Mouse (Mus musculus): ENCODE data around the gene Gm6217.
"Not testable (repeated sequence)": the region's sequence is repeated elsewhere in the genome, so short reads cannot be mapped to it uniquely, and the experiment has no call there.

The Gm6217 gene

GRCm38 (mm10) chr1:82931326-82931725 lies at the start of gene Gm6217:
TSS of gene Gm6217 (minus strand) at chr1:82931399.
- not testable (repeated sequence) for DNase-seq (ENCODE audit: low spot score)

GRCm38 (mm10) chr1:82977840-82978239 lies 46.6 kb upstream of the Gm6217 start:
- no peak for DNase-seq (ENCODE audit: low spot score)

GRCm38 (mm10) chr1:82975750-82976149 lies 44.6 kb upstream of the Gm6217 start:
- no peak for DNase-seq (ENCODE audit: low spot score)

GRCm38 (mm10) chr1:82974342-82974741 lies 43.1 kb upstream of the Gm6217 start:
- no peak for DNase-seq (ENCODE audit: low spot score)

- no peak for DNase-seq (ENCODE audit: low spot score)
These were observed 42.7 kb upstream of the Gm6217 start for GRCm38 (mm10) chr1:82973901-82974300.

- DNase-seq (ENCODE audit: low spot score): no peak
These were observed 42.0 kb upstream of the Gm6217 start for GRCm38 (mm10) chr1:82973244-82973643.

GRCm38 (mm10) chr1:82972046-82972445 lies 40.8 kb upstream of the Gm6217 start:
- no peak for DNase-seq (ENCODE audit: low spot score)

GRCm38 (mm10) chr1:82966413-82966812 lies 35.2 kb upstream of the Gm6217 start:
- DNase-seq (ENCODE audit: low spot score): no peak

GRCm38 (mm10) chr1:82959870-82960385 lies 28.7 kb upstream of the Gm6217 start, which contains the start of gene Gm47955:
TSS of gene Gm47955 (plus strand) at chr1:82960286.
- peak; percentile 11 for DNase-seq (ENCODE audit: low spot score)

GRCm38 (mm10) chr1:82955913-82956312 lies 24.7 kb upstream of the Gm6217 start, which contains the start of gene Gm7544:
TSS of gene Gm7544 (minus strand) at chr1:82956013.
- DNase-seq (ENCODE audit: low spot score): not testable (repeated sequence)

- no peak for DNase-seq (ENCODE audit: low spot score)
These were observed 17.4 kb upstream of the Gm6217 start for GRCm38 (mm10) chr1:82948601-82949000.

GRCm38 (mm10) chr1:82946029-82946428 lies 14.8 kb upstream of the Gm6217 start:
- DNase-seq (ENCODE audit: low spot score): not testable (repeated sequence)

- DNase-seq (ENCODE audit: low spot score): not testable (repeated sequence)
These were observed 12.1 kb upstream of the Gm6217 start, which contains the start of gene A030003K21Rik for GRCm38 (mm10) chr1:82943295-82943694. TSS of gene A030003K21Rik (minus strand) at chr1:82943388.

- not testable (repeated sequence) for DNase-seq (ENCODE audit: low spot score)
These were observed 11.3 kb upstream of the Gm6217 start for GRCm38 (mm10) chr1:82942505-82942904.

- no peak for DNase-seq (ENCODE audit: low spot score)
These were observed 7.5 kb upstream of the Gm6217 start for GRCm38 (mm10) chr1:82938666-82939065.

GRCm38 (mm10) chr1:82930558-82930957 lies 641 bp downstream of the Gm6217 start:
- DNase-seq (ENCODE audit: low spot score): not testable (repeated sequence)

GRCm38 (mm10) chr1:82924650-82925049 lies 6.5 kb downstream of the Gm6217 start, which contains the start of gene A030014E15Rik:
TSS of gene A030014E15Rik (plus strand) at chr1:82924917.
- no peak for DNase-seq (ENCODE audit: low spot score)

GRCm38 (mm10) chr1:82913434-82913833 lies 17.8 kb downstream of the Gm6217 start:
- DNase-seq (ENCODE audit: low spot score): not testable (repeated sequence)

- no peak for DNase-seq (ENCODE audit: low spot score)
These were observed 18.2 kb downstream of the Gm6217 start, which contains the start of gene A030005L19Rik for GRCm38 (mm10) chr1:82913025-82913424. TSS of gene A030005L19Rik (plus strand) at chr1:82913325.

GRCm38 (mm10) chr1:82905886-82906285 lies 25.3 kb downstream of the Gm6217 start:
- no peak for DNase-seq (ENCODE audit: low spot score)

GRCm38 (mm10) chr1:82901201-82901600 lies 30.0 kb downstream of the Gm6217 start:
- no peak for DNase-seq (ENCODE audit: low spot score)

GRCm38 (mm10) chr1:82900567-82900966 lies 30.6 kb downstream of the Gm6217 start:
- no peak for DNase-seq (ENCODE audit: low spot score)

- no peak for DNase-seq (ENCODE audit: low spot score)
These were observed 37.9 kb downstream of the Gm6217 start for GRCm38 (mm10) chr1:82893269-82893668.
